Mouse (Mus musculus): ENCODE measurements around the gene Fam83f. TPM values are rescaled to one million over a fixed set of nuclear protein-coding genes. Genes with fewer than 3 reads are reported as not detected.

The Fam83f gene
- total and polyA plus RNA-seq, 3 experiments: 0.21 TPM; not detected in 2

DNA sequence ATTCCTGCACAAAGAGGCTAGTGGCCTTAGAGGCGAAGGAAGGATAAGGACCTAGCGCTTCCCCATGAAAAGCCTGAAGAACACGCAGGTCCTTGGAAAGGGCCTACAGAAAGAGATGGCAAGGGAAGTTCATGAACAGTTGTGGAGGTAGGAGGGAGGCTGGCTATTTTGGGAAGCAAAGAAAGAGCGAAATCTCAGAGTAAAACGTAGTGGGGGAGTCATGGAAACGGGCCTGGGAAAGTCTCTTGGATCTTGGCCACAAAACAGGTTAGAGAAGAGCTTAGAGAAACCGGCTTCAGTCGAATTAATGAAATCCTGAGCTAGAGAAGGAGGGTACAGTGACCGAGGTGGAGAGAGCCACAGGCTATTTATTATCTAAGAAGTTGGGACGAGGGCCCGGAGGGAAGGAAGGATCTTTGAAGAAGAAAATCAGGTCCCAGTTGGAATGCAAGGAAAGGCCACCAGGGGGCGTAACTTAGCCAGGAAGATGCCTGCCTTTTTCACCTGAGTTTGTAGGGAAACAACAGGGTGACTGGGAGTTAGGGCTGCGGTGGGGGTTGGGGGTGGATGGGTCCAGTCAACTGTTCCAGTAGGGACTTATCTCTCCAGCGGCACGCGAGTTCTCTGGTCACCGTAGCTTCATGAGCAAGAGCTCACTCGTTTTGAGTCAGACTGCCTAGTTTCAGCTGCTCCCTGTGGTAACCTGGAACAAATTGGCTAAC, 34.3 kb downstream of the Fam83f start:
- 19% methylated on average over 18 of the region's 18 CpGs for WGBS
- no peaks in the 10 kb centered on the region for H3K36me3 ChIP-seq (ENCODE audit: control insufficient read depth, insufficient read depth, low read length)
- H3K4me1 ChIP-seq (ENCODE audit: control insufficient read depth, insufficient read depth, low read length): peaks cover 6% of the 10 kb centered on the region
- H3K27me3 ChIP-seq (ENCODE audit: control insufficient read depth, insufficient read depth, low read length): no peaks in the 10 kb centered on the region
- peak; percentile 82 for TF ChIP-seq CTCF (IDR thresholded peaks at IDR 0.05)
- TF ChIP-seq EP300 (IDR thresholded peaks at IDR 0.05; ENCODE audit: insufficient read depth, low read depth, low read length): peak; percentile 73; the same call in 1 of the 2 replicates
- no peak for TF ChIP-seq POLR2A (IDR thresholded peaks at IDR 0.05; ENCODE audit: insufficient read depth, low read depth, low read length)
- peak overlapping the region; percentile 55 for H3K4me3 ChIP-seq
- H3K27ac ChIP-seq: peak overlapping the region; percentile 2; the same call in 1 of the 2 replicates
- peak overlapping the region; percentile 59 for H3K9ac ChIP-seq (ENCODE audit: low read depth, low read length)
- peak; percentile 76 to 84 for DNase-seq
- no peaks in the 10 kb centered on the region for H3K79me2 ChIP-seq (replicated peaks; ENCODE audit: control insufficient read depth, insufficient read depth, low read length)
- intact Hi-C loops (cut with DNase I): loop anchor here (2.0 to 5.0 kb wide), 4 partner anchors 79 to 615 kb away; partner anchors contain the start of genes Adsl, Rpl3 and Syngr1

DNA sequence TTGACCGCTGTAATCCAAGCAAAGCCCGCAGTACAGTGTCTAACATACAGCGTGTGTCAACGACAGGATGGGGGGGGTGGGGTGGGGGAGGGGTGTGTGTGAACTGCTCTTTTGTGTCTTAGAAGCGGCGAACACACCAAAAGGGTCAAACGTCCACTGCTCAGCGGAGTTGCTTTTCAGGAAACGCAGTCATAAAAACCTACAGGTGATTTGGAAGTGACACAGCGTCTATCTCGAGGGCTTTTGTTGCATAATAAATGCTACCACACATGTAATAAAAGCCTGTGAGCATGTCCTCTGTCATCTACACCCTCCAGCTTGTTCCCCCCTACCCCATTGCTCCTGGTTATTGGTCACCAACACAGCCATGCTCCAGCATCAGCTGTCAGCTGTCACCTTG, 34.9 kb downstream of the Fam83f start:
- peaks cover 6% of the 10 kb centered on the region for H3K4me1 ChIP-seq (ENCODE audit: control insufficient read depth, insufficient read depth, low read length)
- no peaks in the 10 kb centered on the region for H3K36me3 ChIP-seq (ENCODE audit: control insufficient read depth, insufficient read depth, low read length)
- H3K9ac ChIP-seq (ENCODE audit: low read depth, low read length): no peak overlapping the region
- no peak for TF ChIP-seq EP300 (IDR thresholded peaks at IDR 0.05; ENCODE audit: insufficient read depth, low read depth, low read length)
- TF ChIP-seq POLR2A (IDR thresholded peaks at IDR 0.05; ENCODE audit: insufficient read depth, low read depth, low read length): no peak
- no peak for TF ChIP-seq CTCF (IDR thresholded peaks at IDR 0.05)
- H3K79me2 ChIP-seq (replicated peaks; ENCODE audit: control insufficient read depth, insufficient read depth, low read length): 0 out of 2 replicates have a peak, but pooled peaks cover 2% of the 10 kb centered on the region
- H3K27me3 ChIP-seq (ENCODE audit: control insufficient read depth, insufficient read depth, low read length): no peaks in the 10 kb centered on the region
- intact Hi-C loops (cut with DNase I): loop anchor here (2.0 to 5.0 kb wide), 3 partner anchors 78 to 242 kb away; partner anchors contain the start of gene Adsl
- peak overlapping the region; percentile 2 for H3K27ac ChIP-seq
- 10% methylated on average over 11 of the region's 11 CpGs for WGBS
- DNase-seq: no peak
- peak overlapping the region; percentile 55 for H3K4me3 ChIP-seq

DNA sequence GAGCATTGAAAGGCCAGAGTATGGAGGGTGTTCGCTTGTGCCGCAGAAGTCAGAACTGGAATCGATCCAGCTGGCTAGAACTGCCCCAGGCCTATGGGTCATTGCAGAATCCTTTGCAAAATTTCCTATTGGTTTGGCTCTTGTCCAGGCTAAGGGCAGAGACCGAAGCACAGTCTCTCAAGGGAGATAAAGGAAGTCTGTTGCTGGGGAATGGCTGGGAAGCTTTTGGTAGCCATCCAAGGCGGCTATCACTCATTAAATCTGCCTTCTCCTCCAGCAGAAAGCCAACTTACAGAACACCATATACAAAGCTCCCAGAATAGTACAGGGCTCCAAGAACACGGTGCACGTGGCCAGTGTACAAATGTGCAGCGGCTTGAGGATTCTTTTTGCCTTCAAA, 35.4 kb downstream of the Fam83f start:
- intact Hi-C loops (cut with DNase I): loop anchor here (2.0 to 5.0 kb wide), 3 partner anchors 78 to 242 kb away; partner anchors contain the start of gene Adsl
- Histone ChIP-seq H3K36me3 (ENCODE audit: control insufficient read depth, insufficient read depth, low read length) (no peaks in the 10 kb centered on the region), H3K9ac (ENCODE audit: low read depth, low read length) (no peak overlapping the region), H3K27ac (no peak overlapping the region; the same call in 1 of the 2 replicates), H3K27me3 (ENCODE audit: control insufficient read depth, insufficient read depth, low read length) (no peaks in the 10 kb centered on the region), H3K4me3 (peak overlapping the region; percentile 55; the same call in 1 of the 2 replicates), H3K4me1 (ENCODE audit: control insufficient read depth, insufficient read depth, low read length) (peaks cover 6% of the 10 kb centered on the region), H3K79me2 (replicated peaks; ENCODE audit: control insufficient read depth, insufficient read depth, low read length) (0 out of 2 replicates have a peak, but pooled peaks cover 2% of the 10 kb centered on the region)
- no peak for TF ChIP-seq EP300 (IDR thresholded peaks at IDR 0.05; ENCODE audit: insufficient read depth, low read depth, low read length)
- WGBS: 12% methylated on average over 8 of the region's 8 CpGs
- peak; percentile 58 to 73 for DNase-seq

DNA sequence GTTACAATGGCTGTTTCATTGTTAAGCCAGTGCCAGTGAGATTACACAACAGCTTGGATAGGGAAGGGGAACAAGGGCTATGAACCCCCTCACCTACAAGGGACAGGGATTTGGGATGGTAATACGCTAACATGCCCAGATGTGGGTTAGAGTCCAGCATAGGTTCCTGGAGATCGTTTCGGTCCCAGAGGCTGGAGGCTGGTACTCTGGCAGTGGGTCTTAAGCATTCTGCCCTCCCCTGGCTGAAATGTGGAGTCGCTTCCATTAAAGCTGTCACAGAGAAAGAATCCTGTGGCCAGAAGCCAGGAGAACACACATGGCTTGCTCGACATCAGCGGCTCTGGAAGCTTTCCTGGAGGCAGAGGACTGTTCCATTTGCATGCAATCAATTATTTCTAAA, 37.9 kb downstream of the Fam83f start:
- Histone ChIP-seq H3K27me3 (ENCODE audit: control insufficient read depth, insufficient read depth, low read length) (no peaks in the 10 kb centered on the region), H3K4me1 (ENCODE audit: control insufficient read depth, insufficient read depth, low read length) (peaks cover 6% of the 10 kb centered on the region), H3K9ac (ENCODE audit: low read depth, low read length) (peak overlapping the region; percentile 40; the same call in 1 of the 2 replicates), H3K27ac (peak overlapping the region; percentile 97), H3K79me2 (replicated peaks; ENCODE audit: control insufficient read depth, insufficient read depth, low read length) (peaks cover 5% of the 10 kb centered on the region; the same call in 1 of the 2 replicates), H3K36me3 (ENCODE audit: control insufficient read depth, insufficient read depth, low read length) (peaks cover 5% of the 10 kb centered on the region; the same call in 1 of the 2 replicates), H3K4me3 (no peak overlapping the region)
- peak; percentile 55 for TF ChIP-seq CTCF (IDR thresholded peaks at IDR 0.05)
- TF ChIP-seq EP300 (IDR thresholded peaks at IDR 0.05; ENCODE audit: insufficient read depth, low read depth, low read length): 0 out of 2 replicates have a peak, but pooled peaks have one; percentile 34
- TF ChIP-seq POLR2A (IDR thresholded peaks at IDR 0.05; ENCODE audit: insufficient read depth, low read depth, low read length): no peak
- peak; percentile 59 to 73 for DNase-seq
- 27% methylated on average over 6 of the region's 6 CpGs for WGBS
- intact Hi-C loops (cut with DNase I): loop anchor here (5.0 kb wide), 1 partner anchor 173 kb away; no protein-coding TSS in a partner anchor

GRCm38 (mm10) chr15:80710257-80710607, 38.6 kb downstream of the Fam83f start:
- peak overlapping the region; percentile 65 for H3K4me3 ChIP-seq
- TF ChIP-seq CTCF (IDR thresholded peaks at IDR 0.05): no peak
- no peak for TF ChIP-seq POLR2A (IDR thresholded peaks at IDR 0.05; ENCODE audit: insufficient read depth, low read depth, low read length)
- TF ChIP-seq EP300 (IDR thresholded peaks at IDR 0.05; ENCODE audit: insufficient read depth, low read depth, low read length): no peak
- no peak overlapping the region for H3K9ac ChIP-seq (ENCODE audit: low read depth, low read length)
- H3K27ac ChIP-seq: peak overlapping the region; percentile 97
- H3K27me3 ChIP-seq (ENCODE audit: control insufficient read depth, insufficient read depth, low read length): no peaks in the 10 kb centered on the region
- WGBS: 10% methylated on average over 5 of the region's 5 CpGs
- peaks cover 5% of the 10 kb centered on the region; the same call in 1 of the 2 replicates for H3K79me2 ChIP-seq (replicated peaks; ENCODE audit: control insufficient read depth, insufficient read depth, low read length)
- no peak for DNase-seq
- intact Hi-C loops (cut with DNase I): loop anchor here (5.0 kb wide), 1 partner anchor 482 kb away; the partner anchor contains the start of gene Mrtfa
- peaks cover 6% of the 10 kb centered on the region for H3K4me1 ChIP-seq (ENCODE audit: control insufficient read depth, insufficient read depth, low read length)
- H3K36me3 ChIP-seq (ENCODE audit: control insufficient read depth, insufficient read depth, low read length): peaks cover 5% of the 10 kb centered on the region; the same call in 1 of the 2 replicates
